Mouse (Mus musculus) 3T3-L1 (cell line): ENCODE measurements around the gene Arid3b.
"Not testable (repeated sequence)": the region's sequence is repeated elsewhere in the genome, so short reads cannot be mapped to it uniquely, and the experiment has no call there.

Source experiments
- DNase-seq: peaks from one replicate; pipeline ENCODE4 v3.0.0-alpha.2; 2015; ENCODE audit warnings: low read depth, low spot score

Gene Arid3b

DNA sequence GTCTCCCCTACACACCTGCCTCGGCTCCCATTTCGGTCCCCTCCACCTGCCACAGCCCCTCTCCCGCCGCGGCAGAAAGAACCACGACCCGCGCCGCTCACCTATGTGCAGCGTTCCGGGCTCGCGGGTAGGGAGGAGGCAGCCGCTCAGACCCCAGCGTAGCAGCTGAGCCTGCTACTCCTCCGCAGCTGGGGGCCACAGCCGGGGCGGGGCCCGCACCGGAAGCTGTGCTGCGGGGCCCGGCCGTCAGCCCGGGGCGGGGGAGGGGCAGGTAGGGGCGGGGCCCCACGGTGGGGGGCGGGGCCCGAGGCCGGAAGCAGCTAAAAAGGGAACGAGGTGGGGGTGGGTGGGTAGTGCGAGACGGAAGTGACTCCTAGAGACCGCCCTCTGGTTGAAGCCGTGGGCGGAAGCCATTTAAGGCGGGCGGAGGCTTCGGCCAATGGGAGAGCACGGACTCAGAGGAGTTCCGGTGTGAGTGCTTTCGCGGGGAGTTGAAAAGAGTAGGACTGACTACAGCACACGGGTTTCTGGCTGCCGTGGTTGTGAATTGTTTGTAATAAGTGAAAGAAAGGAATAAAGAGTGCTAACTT lies at the start of gene Arid3b:
Arid3b (minus strand) TSS at position 213 of the 590 bp plus-strand sequence.
- DNase-seq = peak; percentile 95

DNA sequence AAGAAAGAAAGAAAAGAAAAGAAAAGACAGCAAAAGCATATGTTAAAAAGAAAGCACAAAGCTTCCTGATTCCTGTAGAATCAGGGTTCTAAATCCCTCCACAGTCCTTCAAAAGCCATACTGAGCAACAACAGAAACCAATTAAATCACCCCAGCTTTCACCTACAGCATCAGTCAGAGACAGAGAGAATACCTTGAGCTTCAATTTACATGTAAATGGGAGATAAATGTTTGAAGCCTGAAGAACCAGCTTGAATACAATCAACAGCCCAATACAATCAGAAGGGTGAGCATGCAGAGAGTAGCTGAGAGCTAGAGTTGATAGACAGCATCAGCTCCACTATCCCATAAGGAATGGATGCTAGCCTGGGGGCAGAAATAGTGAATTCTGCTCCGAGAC lies 46.8 kb upstream of the Arid3b start:
- no peak for DNase-seq

DNA sequence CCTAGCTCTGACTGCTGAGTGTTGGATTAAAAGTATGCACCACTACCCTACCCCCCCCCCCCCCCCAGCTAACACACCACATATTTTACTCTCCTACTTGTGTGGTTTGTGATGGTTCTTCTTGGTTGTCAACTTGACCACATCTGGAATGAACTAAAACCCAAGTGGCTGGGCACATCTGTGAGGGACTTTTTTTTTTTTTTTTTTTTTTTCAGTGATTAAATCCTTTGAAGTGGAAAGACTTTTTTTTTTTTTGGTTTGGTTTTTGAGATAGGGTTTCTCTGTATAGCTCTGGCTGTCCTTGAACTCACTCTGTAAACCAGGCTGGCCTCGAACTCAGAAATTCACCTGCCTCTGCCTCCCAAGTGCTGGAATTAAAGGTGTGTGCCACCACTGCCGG lies 45.2 kb upstream of the Arid3b start:
- not testable (repeated sequence) for DNase-seq

DNA sequence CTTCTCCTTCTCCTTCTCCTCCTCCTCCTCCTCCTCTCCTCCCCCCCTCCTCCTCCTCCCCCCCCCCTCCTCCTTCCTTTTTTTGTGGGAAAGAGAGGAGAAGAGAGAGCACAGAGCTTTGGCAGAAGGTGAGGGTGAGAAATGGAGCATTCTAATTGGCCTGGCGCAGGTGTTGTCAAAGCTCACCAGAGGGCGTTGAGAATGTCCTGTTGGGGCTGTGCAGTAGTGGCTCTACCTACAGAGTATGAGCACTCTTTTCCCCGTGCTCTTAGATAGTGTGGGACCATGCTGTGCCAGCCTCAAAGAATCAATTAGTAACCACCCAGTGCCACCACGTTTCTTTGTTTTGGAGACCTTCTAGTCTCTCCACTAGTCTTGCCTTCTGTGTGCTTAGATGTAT lies 43.7 kb upstream of the Arid3b start:
- no peak for DNase-seq

DNA sequence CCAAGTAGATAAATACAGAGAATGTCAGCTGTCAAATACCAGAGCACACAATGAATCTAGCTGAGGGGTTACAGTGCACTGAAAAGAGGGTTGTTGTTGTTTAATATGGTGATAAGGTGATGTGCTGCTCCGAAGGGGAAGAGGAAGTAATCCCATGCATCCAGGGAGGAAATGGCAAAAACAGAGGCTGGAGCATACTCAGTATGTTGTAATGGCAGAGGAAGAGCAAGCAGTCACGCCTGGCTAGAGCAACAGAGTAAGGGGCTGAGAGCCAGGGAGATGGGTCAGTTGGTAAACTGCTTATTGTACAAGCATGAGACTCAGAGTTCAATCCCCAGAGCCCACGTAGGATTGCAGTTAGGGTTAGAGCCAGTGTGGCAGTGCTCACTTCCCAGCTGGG lies 42.6 kb upstream of the Arid3b start:
- DNase-seq = no peak

DNA sequence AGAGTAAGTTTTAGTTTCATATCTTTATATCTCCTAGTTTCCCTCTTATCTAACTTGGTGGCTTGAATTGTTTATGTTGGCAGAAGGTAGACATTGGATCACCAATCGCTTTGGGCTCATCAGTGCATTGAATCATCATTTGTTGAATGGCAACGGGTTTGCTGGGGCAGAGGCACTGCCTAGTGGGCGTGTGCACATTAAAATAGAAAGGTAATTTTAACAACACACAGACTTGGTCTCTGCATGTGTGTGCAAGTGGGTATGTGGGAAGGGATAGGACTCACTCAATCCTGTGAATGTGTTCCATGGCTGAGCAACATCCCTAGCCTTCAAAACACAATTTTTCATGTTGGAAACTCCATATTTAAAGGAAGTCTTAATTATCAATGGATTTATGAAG lies 38.4 kb upstream of the Arid3b start:
- no peak for DNase-seq

DNA sequence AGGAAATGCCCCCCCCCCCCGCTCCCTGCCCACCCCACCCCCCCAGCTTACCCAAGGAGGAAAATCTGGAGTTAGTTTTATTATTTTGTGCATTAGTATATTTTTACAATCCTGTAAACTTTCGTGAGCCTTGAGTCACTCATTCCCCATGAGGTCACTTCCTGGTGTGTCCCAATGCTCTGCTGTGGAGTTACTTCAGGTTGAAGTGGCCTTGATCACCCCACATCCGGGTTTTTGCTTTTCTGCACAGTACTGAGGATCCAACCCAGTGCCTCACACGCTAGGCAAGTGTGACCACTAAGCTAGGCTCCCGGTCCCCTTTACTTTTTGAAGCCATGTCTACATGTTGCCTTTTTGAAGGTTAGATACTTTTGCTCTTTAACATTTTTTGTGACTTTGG lies 37.5 kb upstream of the Arid3b start:
- DNase-seq = peak; percentile 43

DNA sequence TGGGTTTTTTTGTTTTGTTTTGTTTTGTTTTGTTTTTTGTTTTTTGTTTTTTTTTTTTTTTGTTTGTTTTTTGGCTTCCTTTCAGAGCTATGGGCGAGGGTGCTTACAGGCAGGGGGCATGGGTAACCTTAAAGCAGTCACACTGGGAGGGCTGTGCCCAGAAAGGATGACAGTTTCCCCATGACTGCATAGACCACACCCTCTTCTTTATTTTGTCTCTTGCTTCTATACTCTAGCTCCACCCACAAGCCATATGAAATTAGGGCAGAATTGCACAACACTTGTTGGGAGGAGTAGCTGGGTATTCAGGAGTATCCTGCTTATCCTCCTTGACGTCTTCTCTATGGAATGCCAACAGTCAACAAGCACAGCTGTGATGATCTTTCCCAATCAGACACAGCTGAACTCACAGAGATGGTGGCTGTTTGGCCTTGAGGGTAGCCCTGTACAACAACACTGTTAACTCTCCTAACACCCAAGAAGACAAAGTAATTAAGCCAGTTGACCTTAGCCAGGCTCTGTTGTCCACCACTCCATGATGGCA lies 33.8 kb upstream of the Arid3b start:
- peak; percentile 64 for DNase-seq

DNA sequence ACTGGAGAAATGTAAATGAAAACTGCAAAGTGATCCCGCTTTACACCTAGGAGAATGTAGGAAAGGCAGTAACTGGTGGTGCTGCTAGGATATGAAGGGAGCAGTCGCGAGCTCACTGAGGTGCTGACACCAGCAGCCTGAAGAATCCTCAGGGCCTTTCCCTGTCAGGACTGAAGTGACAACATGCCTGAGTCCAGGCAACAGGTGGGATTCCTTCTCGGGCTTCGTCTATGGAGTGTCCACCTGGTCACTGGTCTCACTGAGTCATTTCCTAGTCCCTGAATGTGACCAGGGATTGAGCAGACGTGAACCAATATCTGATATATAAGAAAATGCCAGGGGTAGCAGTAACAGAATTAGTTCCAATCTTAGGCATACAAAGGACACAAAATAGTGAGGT lies 32.2 kb upstream of the Arid3b start:
- DNase-seq = no peak

DNA sequence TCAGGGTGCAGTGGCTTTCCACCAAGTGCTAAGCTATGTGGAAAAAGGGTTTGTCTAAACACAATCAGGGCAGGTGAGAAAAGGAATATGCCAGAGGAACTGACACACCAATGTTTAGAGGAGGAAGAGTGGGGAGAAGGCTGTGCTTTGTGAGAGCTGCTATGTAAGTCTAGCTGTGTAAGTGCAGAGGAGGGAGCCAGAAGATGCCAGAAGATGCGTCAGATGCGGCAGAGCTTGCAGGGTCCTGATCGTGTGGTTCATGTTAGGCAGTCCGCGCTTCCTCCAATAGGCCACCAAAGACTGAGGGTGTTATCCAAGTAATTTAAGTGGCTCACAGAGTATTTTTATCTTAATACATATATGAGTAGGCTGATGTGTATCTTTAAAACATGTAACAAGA lies 31.3 kb upstream of the Arid3b start:
- no peak for DNase-seq

DNA sequence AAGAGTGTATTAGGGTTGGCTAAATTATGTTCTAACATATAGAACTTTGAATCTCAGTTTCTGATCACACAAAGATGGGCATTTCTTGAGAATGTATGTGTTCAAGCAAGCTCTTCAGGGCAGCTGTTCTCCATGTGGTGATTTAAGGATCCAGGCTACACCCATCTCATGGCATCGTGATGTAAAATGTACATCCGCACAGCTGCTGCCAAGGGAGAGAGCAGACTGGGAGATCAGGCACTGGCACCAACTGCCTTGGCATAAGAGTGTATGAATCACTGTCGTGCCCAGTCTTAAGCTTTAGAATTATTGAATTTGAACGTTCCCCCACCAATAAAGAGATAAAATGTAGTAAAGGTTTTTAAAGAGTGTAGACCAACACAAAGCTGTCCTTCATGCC lies 30.6 kb upstream of the Arid3b start:
- no peak for DNase-seq

DNA sequence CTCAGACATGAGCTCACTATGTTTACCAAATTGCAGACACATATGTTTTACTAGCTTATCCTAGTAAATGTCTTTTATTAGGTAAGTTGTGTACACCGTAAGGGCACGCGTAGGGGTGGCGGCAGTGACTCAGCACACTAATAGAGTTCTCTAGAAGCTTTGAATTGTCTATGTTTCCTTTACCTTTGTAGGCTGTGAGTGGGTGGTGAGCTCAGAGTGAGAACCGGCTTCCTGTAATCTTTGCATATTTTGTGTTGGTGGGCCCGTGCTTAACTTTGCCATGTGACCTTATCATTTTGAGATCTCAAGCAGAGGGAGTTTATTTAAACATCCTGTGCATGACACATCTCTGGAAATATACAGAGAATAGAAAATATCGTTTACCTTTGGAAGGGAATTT lies 29.9 kb upstream of the Arid3b start:
- no peak for DNase-seq

DNA sequence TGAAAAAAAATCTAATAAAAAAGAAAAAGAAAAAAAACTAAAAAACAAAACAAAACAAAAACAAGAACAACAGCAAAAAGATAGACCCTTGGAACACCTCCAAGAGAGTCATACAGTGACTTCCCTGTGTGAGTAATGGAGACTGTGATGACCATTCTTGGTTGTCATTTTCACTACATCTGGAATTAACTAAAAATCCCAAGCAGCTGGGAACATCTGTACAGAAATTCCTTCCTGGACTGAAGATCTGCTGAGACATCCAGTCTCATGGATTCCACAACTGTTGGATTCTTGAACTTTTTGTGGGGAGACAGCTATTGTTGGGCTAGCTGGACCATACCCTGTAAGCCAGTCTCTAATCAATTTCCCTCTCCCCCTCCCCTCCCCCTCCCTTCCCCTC lies 27.7 kb upstream of the Arid3b start:
- DNase-seq = peak; percentile 89

DNA sequence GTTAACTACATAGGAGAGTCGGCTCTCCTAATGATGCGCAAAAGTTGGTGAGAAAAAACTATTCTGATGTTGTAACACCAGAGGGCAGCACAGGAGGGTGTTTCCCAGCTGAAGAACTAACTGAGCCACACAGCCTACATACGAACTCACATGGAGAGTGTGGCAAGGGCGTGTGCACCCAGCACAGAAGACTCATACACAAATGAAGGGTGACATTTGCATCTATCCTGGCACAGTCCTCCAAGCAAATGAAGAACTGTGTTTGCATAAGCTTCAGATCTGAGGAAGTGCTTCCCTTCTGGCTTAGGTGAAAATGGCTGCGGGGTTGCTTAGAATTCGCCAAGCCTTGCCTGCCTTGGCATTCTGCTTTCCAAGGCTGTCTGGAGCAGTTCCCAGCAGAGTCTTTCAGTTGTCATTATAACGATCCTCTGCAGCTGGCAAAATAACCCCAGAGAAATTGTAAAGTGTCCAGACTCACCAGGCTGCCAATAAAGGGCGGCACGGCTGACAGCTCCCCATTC lies 25.4 kb upstream of the Arid3b start:
- DNase-seq = peak; percentile 78

DNA sequence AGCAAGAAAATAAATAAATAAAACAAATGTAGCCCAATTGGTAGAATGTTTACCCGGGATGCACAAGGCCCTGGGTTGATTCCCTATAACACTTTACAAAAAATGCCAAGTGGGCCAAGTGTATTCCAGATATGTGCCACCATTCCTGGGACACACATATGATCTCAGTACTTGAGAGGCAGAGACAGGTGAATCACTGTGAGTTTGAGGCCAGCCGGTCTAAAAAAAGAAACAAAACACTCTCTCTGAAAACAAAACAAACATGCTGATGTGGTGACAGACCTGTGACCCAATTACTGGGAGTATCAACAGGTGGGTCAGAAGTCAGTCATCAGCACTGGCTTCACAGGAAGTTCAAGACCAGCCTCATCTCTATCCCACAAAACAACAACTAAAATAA lies 19.9 kb upstream of the Arid3b start:
- no peak for DNase-seq

DNA sequence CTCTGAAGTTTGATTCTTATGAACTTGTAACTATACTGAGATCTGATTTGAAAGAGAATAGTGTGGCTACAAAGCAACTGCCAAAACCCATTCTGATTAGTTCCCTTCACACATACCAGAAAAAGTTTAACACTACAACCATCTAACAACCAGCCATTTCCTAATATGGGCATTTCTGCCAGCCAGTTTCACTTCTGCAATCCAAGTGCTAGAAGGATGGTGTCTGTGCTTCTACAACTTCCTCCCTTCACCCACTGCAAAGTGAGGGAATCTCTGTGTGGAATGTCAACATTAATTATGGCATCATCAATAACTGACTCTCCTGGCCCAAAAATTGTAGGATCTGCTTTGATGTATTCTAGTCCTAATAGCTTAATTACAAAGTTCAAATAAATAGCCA lies 17.7 kb upstream of the Arid3b start:
- no peak for DNase-seq

DNA sequence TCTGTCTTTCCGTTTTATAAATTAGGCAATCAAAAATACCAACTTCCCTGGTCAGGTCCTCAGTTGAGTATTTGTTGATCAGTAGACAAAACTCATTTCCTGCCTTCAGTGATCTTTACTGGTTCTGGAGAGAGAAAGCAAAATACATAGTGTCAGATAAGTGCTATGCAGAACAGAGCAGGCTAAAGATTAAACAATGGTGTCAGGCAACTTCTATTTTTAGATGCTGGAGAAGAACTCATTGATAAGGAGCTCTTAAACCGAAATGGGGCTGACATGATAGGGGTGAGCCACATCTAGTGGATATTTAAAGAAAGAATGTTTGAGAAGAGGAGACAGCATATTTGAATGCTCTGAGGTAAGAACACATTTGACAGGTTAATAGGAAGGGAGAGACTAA lies 2.4 kb upstream of the Arid3b start:
- no peak for DNase-seq

DNA sequence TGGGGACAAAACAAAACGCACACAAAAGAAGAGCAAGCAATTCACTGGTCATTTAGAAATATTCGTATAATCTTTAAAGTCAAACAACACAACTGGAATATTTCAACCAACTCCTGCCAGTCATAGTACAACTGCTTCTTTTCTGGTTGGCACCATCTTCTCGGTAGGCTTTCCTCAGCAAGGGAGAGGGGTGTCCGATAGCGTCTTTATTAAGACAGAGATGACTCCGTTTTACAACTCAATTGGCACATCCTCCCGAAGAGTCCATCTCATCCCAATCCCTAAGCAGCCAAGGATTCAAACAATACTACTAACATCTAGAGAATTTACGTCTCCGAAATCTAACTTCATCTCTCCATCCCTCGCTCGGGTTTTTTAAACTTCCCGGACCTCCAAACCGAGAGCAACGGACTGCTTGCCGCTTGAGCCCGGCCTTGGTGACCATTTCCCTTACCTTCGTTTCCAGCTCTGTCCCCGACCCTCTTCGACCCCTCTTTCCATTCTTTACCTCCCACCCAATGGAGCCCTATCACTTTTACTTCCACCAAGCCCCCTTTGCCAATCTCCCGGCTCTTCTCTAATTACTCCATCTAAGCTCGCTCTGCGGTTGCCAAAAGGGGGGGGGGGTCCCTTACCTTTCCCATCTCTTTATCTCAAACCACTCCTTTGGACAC lies 615 bp downstream of the Arid3b start:
- peak; percentile 16 for DNase-seq

DNA sequence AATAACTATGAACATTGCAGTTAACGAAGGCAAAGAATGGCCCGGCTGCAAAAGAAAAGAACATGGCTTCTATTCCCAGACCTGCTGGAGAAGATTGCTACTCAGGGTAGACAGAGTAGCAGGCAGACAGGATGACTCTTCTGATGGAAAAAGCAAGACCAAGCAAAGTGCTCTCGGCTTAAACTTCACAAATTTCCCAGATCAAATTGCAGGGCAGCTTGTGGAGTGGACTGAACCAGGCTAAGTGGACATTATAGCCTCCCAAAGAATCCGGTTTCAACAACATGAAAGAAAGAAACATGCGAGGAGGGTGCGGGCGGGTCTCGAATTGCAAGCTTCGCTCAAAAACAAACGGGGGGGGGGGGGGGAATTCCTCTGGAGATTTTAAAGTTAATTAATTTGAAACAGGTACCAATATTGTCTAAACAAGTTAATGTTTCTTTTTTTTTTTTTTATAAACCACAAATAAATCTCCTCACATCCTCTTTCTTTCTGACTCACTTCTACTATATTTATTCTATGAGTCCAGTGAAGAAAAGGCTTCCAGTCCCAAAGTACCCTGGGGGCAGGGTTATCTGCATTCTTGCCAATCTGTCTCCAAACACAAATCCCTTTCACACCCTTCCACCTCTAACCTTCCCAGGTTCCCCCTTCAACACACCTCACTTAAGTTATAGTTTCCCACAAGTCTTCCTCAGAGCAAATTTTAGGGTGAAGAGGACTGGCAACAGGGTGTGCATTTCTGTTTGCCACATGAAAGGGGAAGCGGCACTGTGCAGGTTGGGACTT lies 1.8 kb downstream of the Arid3b start:
- DNase-seq = peak; percentile 46

DNA sequence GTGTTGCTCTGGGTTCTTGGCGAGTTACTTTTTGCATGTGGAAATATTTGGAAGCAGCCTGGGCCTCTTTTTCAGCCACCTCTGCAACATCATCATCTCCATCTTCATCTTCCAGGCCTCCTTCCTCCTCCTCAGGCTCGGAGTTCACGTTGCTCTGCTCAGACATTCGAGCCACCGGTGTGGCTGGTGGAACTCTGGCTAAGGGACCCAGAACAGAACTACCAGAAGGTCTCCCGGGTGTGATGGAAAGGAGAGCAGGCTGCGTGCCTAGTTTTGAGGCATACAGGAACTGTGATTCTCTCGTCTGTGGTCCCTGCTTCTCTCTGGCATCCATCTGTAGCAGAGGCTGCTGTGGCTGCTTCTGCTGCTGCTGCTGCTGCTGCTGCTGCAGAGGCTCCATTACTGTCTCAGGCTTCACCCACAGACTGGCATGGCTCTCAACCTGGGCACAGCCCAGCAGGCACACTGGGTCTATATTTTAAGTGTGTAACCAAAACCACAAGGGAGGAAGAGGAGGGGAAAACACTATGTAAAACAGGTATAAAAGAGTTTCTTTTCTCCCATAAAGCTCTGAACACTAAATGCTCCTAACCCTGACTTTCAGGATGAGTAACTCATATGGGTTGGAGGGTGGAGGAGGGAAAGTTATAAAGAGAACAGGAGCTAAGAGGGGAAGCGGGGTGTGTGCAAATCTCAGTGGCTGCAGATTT lies 2.7 kb downstream of the Arid3b start:
- no peak for DNase-seq

DNA sequence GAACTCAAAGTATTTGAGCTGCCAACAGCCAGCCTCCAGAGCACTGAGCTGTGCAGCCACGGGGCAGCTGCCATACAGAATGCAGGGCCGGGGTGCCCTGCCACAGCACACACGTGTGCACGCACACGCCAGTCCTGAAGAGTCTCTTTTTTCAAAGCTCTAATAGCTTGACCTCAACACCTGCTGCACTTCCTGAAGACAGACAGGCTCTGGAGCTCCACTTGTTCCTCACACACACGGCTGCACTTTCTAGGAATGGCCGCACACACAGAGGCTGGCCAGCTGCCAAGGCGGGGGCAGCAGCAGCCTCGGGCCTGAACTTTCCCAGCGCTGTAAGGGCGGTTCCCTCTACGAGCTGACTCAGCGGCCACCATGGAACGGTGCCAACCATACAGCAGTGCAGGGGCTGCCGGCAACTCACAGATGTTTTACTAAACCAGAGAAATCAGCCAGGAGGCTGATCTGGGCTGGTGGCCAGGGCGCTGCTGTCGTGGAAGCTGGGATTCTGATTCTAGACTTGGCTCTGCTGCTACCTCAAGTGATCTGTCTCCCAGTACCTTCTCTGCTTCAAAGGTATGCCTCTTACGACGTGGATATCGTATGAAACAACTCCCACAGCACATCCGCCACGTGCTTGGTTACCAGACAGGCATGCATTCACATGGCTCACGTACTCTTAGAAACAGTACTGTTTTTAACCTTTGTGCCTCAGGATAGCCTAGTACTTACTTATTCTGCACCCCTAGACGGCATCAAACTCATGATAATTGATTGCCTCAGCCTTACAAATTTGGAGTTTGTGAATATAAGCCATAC lies 5.1 kb downstream of the Arid3b start:
- DNase-seq = peak; percentile 99
